Mouse (Mus musculus) heart, postnatal 0 days (tissue): ENCODE data around the gene Mier1. TPM values are rescaled to one million over a fixed set of nuclear protein-coding genes. Genes with fewer than 3 reads are reported as not detected.

Experiments
- ATAC-seq: fragments of 200-750 bp; cut with Nextera tagmentation; 2 replicates; pipeline ENCODE4 v1.8.0; 2017; ENCODE audit warnings: low read depth, moderate number of reproducible peaks, moderate library complexity; ENCODE audit not compliant: insufficient read depth
- DNase-seq: peaks from one replicate; pipeline ENCODE4 v3.0.0-alpha.2; 2016; ENCODE audit warnings: low spot score
- H3K27ac ChIP-seq: fragments of 300-500 bp; sonication (generic); 2 replicates; pipeline ENCODE4 v1.5.1; 2014; ENCODE audit warnings: low read depth, mild to moderate bottlenecking
- H3K27me3 ChIP-seq: fragments of 300-500 bp; sonication (generic); 2 replicates; pipeline ENCODE4 v1.6.1; 2014; ENCODE audit warnings: low read length, mixed read lengths; ENCODE audit not compliant: control insufficient read depth, insufficient read depth
- H3K36me3 ChIP-seq: fragments of 300-500 bp; sonication (generic); replicated peaks from 2 replicates; pipeline ENCODE4 v1.6.1; 2014; ENCODE audit warnings: low read length, mixed read lengths; ENCODE audit not compliant: control insufficient read depth, insufficient read depth
- H3K4me1 ChIP-seq: fragments of 300-500 bp; sonication (generic); 2 replicates; pipeline ENCODE4 v1.6.1; 2014; ENCODE audit warnings: antibody characterized with exemption; ENCODE audit not compliant: control insufficient read depth, insufficient read depth
- H3K4me2 ChIP-seq: fragments of 300-500 bp; sonication (generic); 2 replicates; pipeline ENCODE4 v1.6.1; 2014; ENCODE audit warnings: low read depth, mild to moderate bottlenecking, low read length, moderate library complexity
- H3K4me3 ChIP-seq: fragments of 300-500 bp; sonication (generic); 2 replicates; pipeline ENCODE4 v1.5.1; 2014; ENCODE audit warnings: low read depth, low read length
- H3K9ac ChIP-seq: fragments of 300-500 bp; sonication (generic); replicated peaks from 2 replicates; pipeline ENCODE4 v1.6.1; 2014; ENCODE audit warnings: low read depth, low read length, mixed read lengths
- H3K9me3 ChIP-seq: fragments of 300-500 bp; sonication (generic); replicated peaks from 2 replicates; pipeline ENCODE4 v1.6.1; 2016; ENCODE audit warnings: low read length; ENCODE audit not compliant: control insufficient read depth
- CTCF ChIP-seq: IDR thresholded peaks from 2 replicates; pipeline ENCODE4 v1.5.1; 2016; ENCODE audit warnings: antibody characterized with exemption, control low read depth, low read depth
- EP300 ChIP-seq: IDR thresholded peaks from 2 replicates; pipeline ENCODE4 v1.6.1; 2016; ENCODE audit warnings: antibody characterized with exemption, low read depth
- WGBS: fragments of 180-500 bp; shearing (Covaris S2); extraction: QIAGEN DNeasy Blood & Tissue Kit; methylation state at CpG from one replicate; pipeline ENCODE4 v1.1.7; 2014; 5-methylcytosine and 5-hydroxymethylcytosine counted together
- polyA plus RNA-seq: library from polyadenylated mRNA; unstranded; fragments of >200 nt; fragmentation: Nextera tagmentation; extraction: Ambion mirVana; gene quantifications from 2 replicates; pipeline ENCODE4 v1.2.1, GENCODE M21; 2015
- total RNA-seq: library from RNA; depleted of rRNA; stranded (reverse); fragments of >200 nt; gene quantifications from 2 replicates; pipeline ENCODE4 v1.2.3, GENCODE M21; 2014; ENCODE audit warnings: low replicate concordance

Mier1 gene
- total and polyA plus RNA-seq, 2 experiments from 2014 or later = 29.1 to 43.4 TPM

DNA sequence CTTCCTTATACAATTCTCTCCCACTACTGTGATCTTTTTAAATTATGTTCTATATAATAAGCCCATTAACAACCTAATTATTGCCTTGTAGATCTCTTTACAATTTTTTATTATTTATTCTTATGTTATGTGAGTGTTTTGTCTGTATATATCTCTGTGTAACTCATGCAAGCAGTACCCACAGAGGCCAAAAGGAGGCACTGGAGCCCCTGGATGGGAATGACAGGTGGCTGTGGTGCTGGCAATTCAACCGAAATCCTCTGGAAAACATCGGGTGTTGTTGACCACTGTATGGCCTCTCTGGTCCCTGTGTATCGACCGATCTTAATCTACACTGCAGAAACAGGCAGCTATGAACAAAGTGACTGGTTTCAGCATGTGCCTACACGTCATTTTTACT, 29.0 kb upstream of the Mier1 start:
- H3K4me1 ChIP-seq = no peaks in the 10 kb centered on the region
- TF ChIP-seq EP300 (no peak), CTCF (no peak)
- DNase-seq = no peak
- H3K36me3 ChIP-seq = no peaks in the 10 kb centered on the region
- ATAC-seq = no peak
- H3K27me3 ChIP-seq = no peaks in the 10 kb centered on the region
- no peak overlapping the region for H3K27ac ChIP-seq
- no peaks in the 10 kb centered on the region for H3K9me3 ChIP-seq
- H3K4me2 ChIP-seq = no peak overlapping the region
- no peak overlapping the region for H3K4me3 ChIP-seq
- WGBS = 91% methylated on average over 5 of the region's 5 CpGs
- H3K9ac ChIP-seq = no peak overlapping the region

DNA sequence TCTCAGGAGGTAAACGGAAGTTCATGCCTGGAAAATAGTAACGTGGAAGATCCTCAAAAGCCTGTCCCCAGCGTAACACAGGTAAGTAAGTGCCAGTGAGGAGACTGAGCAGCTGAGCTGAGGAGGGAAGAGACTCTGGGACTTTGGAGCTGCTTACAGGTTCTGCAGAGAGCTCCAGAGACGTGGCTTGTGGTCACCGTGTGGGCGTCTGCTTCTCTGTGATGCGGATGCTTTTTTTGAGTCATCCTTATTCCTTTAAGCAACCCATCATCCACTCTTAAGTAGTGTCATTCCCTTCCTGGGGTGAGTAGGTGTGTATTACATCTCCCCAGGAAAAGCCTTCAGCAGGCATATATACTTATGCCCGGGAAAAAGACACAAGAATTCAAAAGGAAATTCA, 18.3 kb upstream of the Mier1 start:
- WGBS = 85% methylated on average over 8 of the region's 8 CpGs
- Histone ChIP-seq H3K9ac (no peak overlapping the region), H3K4me1 (0 out of 2 replicates have a peak, but pooled peaks cover 6% of the 10 kb centered on the region), H3K36me3 (no peaks in the 10 kb centered on the region), H3K27me3 (no peaks in the 10 kb centered on the region), H3K9me3 (no peaks in the 10 kb centered on the region), H3K27ac (no peak overlapping the region), H3K4me2 (no peak overlapping the region), H3K4me3 (no peak overlapping the region)
- DNase-seq = no peak
- no peak for ATAC-seq
- TF ChIP-seq EP300 (no peak), CTCF (no peak)

- 87% methylated on average over 5 of the region's 5 CpGs for WGBS
- H3K4me2 ChIP-seq = no peak overlapping the region
Observed at GRCm38 (mm10) chr4:103098532-103098931, 15.7 kb upstream of the Mier1 start.

DNA sequence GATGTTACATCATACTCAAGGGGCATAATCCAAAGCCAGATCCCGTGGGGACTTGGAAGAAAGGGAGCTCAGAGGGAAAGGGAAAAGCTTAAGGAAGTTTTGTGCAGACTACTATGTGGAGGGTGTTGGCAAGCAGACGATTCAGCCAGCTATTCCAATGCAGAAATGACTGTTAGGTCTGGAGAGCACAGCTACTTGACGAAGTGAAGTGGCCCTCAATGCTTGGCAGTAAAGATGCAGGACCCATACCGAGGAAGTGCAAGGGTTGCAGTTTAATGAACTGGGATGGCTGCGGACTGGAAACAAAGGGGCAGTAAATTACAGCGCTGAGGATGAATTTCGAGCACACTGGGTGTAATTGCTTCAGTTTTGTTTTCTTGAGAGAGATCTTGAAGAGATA, 1.5 kb upstream of the Mier1 start:
- Histone ChIP-seq H3K36me3 (peaks cover 5% of the 10 kb centered on the region; the same call in 1 of the 2 replicates), H3K27me3 (no peaks in the 10 kb centered on the region), H3K27ac (no peak overlapping the region), H3K4me1 (peaks cover 16% of the 10 kb centered on the region), H3K4me2 (peak overlapping the region; percentile 5; the same call in 1 of the 2 replicates), H3K4me3 (no peak overlapping the region; the same call in 1 of the 2 replicates), H3K9ac (no peak overlapping the region), H3K9me3 (no peaks in the 10 kb centered on the region)
- no peak for ATAC-seq
- no peak for TF ChIP-seq CTCF
- DNase-seq = no peak
- WGBS = 59% methylated on average over 7 of the region's 7 CpGs

More at GRCm38 (mm10) chr4:103098532-103098931, 15.7 kb upstream of the Mier1 start:
- DNase-seq (no peak), ATAC-seq (no peak)
- H3K27me3 ChIP-seq = no peaks in the 10 kb centered on the region
- H3K4me1 ChIP-seq = 0 out of 2 replicates have a peak, but pooled peaks cover 6% of the 10 kb centered on the region
- no peak overlapping the region for H3K9ac ChIP-seq
- no peak for TF ChIP-seq EP300
- no peak for TF ChIP-seq CTCF
- no peak overlapping the region for H3K4me3 ChIP-seq
- H3K36me3 ChIP-seq = no peaks in the 10 kb centered on the region
- H3K27ac ChIP-seq = no peak overlapping the region
- no peaks in the 10 kb centered on the region for H3K9me3 ChIP-seq

DNA sequence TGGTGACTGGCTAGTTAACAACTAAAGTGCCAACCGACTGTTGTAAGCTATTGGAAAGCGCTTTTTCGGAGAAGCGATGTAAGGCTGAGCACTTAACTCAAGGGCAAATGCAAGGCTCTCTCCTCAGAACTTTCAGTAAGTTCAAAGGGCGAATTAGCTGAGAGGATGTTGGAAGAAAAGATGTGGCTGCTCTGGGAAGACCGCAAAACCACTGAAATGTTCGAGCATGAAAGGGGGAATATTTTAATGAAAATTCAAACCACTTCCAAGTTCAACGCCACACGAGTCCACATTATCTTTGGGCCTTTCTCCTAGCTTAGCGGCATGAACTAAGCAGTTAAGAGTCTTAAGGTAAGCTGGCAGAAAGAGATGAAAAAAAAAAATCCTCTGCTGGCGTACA, 788 bp upstream of the Mier1 start:
- Histone ChIP-seq H3K36me3 (peaks cover 5% of the 10 kb centered on the region; the same call in 1 of the 2 replicates), H3K9me3 (no peaks in the 10 kb centered on the region), H3K27me3 (no peaks in the 10 kb centered on the region), H3K4me3 (peak overlapping the region; percentile 71), H3K27ac (peak overlapping the region; percentile 98), H3K4me2 (peak overlapping the region; percentile 87), H3K9ac (peak overlapping the region; percentile 75), H3K4me1 (peaks cover 16% of the 10 kb centered on the region)
- TF ChIP-seq EP300 = no peak
- no peak for TF ChIP-seq CTCF
- DNase-seq (no peak), ATAC-seq (no peak)
- 9% methylated on average over 11 of the region's 11 CpGs for WGBS

DNA sequence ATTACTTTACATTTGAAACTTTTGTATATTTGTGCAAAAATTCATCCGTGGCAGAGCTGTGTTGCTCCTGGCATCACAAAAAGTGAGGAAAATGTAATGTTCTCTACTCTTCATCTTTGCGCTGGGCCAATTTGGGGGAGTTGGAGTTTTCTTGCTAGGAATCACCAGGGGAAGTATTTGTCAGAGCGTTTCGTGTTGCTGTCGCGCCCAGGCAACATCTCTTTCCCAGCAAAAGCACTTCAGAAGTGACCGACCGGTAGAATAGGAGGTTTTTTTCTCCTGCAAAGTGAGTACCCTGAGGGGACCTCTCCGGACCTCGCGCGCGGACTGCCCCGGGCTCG, 4.7 kb downstream of the Mier1 start:
- Histone ChIP-seq H3K27me3 (no peaks in the 10 kb centered on the region), H3K4me3 (peak overlapping the region; percentile 94), H3K36me3 (peaks cover 5% of the 10 kb centered on the region; the same call in 1 of the 2 replicates), H3K27ac (peak overlapping the region; percentile 99), H3K9ac (peak overlapping the region; percentile 97), H3K4me1 (peaks cover 23% of the 10 kb centered on the region), H3K9me3 (no peaks in the 10 kb centered on the region), H3K4me2 (peak overlapping the region; percentile 81)
- TF ChIP-seq CTCF = no peak
- no peak for TF ChIP-seq EP300
- DNase-seq = no peak
- 2% methylated on average over 15 of the region's 15 CpGs for WGBS
- no peak for ATAC-seq
